Mouse (Mus musculus) ES-Bruce4 (cell line): ENCODE results near the gene Gm19668.
"Not testable (repeated sequence)": the region's sequence is repeated elsewhere in the genome, so short reads cannot be mapped to it uniquely, and the experiment has no call there.

Source experiments
- CTCF ChIP-seq: IDR thresholded peaks from one replicate; pipeline ENCODE4 v1.8.1; 2011; ENCODE audit warnings: low read depth, low read length
- EP300 ChIP-seq: IDR thresholded peaks from 2 replicates; pipeline ENCODE4 v1.6.1; 2011; ENCODE audit warnings: low read depth, low read length; ENCODE audit not compliant: insufficient read depth
- POLR2A ChIP-seq: IDR thresholded peaks from one replicate; pipeline ENCODE4 v1.8.1; 2011; ENCODE audit warnings: low read length; ENCODE audit not compliant: insufficient read depth

- not testable (repeated sequence) for TF ChIP-seq POLR2A, EP300, CTCF
These were observed 39.4 kb downstream of the Gm19668 start, which contains the start of gene Gm3233 for GRCm38 (mm10) chr10:77759582-77759981.
